Mouse (Mus musculus) myocyte (in vitro differentiated cells): ENCODE measurements at regions not wholly inside any gene's neighbourhood (a gene's known extent, or its start where the extent isn't known, plus 50 kb on each side); places are given as distances from the start of the nearest gene placed in this dataset.

Source experiments
- H3K27me3 ChIP-seq: one replicate; pipeline ENCODE4 v1.6.1; 2011; ENCODE audit not compliant: control insufficient read depth, insufficient read depth, insufficient read length
- H3K36me3 ChIP-seq: one replicate; pipeline ENCODE4 v1.6.1; 2011; ENCODE audit not compliant: control insufficient read depth, insufficient read depth
- H3K4me2 ChIP-seq: one replicate; pipeline ENCODE4 v1.6.1; 2011; ENCODE audit warnings: low read depth, control low read depth
- H3K4me3 ChIP-seq: one replicate; pipeline ENCODE4 v1.5.1; 2011; ENCODE audit warnings: mild to moderate bottlenecking, control low read depth, moderate library complexity
- H3K79me2 ChIP-seq: one replicate; pipeline ENCODE4 v1.6.1; 2011; ENCODE audit not compliant: control insufficient read depth, insufficient read depth
- H3ac ChIP-seq: one replicate; pipeline ENCODE4 v1.6.1; 2011; ENCODE audit not compliant: control insufficient read depth, insufficient read length
- CEBPB ChIP-seq: IDR thresholded peaks from 2 replicates; pipeline ENCODE4 v1.6.1; 2011; ENCODE audit warnings: mild to moderate bottlenecking, moderate library complexity; ENCODE audit not compliant: poor library complexity, insufficient read depth, severe bottlenecking
- E2F4 ChIP-seq: IDR thresholded peaks from one replicate; pipeline ENCODE4 v1.6.1; 2011; ENCODE audit warnings: mild to moderate bottlenecking, control low read depth, moderate library complexity; ENCODE audit not compliant: insufficient read depth
- MAX ChIP-seq: IDR thresholded peaks from one replicate; pipeline ENCODE4 v1.6.1; 2011; ENCODE audit warnings: low read depth, mild to moderate bottlenecking, control low read depth
- MYOD1 ChIP-seq, 3 experiments: IDR thresholded peaks; one replicate each; pipeline ENCODE4 v1.6.1; 2011; ENCODE audit warnings: control low read depth in 2 of 3, low read depth in 2 of 3, mild to moderate bottlenecking in 2 of 3, moderate library complexity in 1 of 3; ENCODE audit not compliant: insufficient read length in 2 of 3, control insufficient read depth in 1 of 3
- MYOG ChIP-seq, 3 experiments: IDR thresholded peaks; one replicate each; pipeline ENCODE4 v1.6.1; 2011; ENCODE audit warnings: control low read depth in 2 of 3, low read depth in 2 of 3, mild to moderate bottlenecking in 2 of 3; ENCODE audit not compliant: insufficient read length in 2 of 3, control insufficient read depth in 1 of 3, insufficient read depth in 1 of 3
- POLR2A ChIP-seq: IDR thresholded peaks from one replicate; pipeline ENCODE4 v1.6.1; 2011; ENCODE audit warnings: low read depth, mild to moderate bottlenecking, control low read depth, moderate library complexity; ENCODE audit not compliant: insufficient read length
- POLR2AphosphoS2 ChIP-seq: IDR thresholded peaks from one replicate; pipeline ENCODE4 v1.6.1; 2011; ENCODE audit warnings: low read depth, control low read depth; ENCODE audit not compliant: insufficient read length
- REST ChIP-seq: IDR thresholded peaks from one replicate; pipeline ENCODE4 v1.6.1; 2011; ENCODE audit warnings: mild to moderate bottlenecking, control low read depth, moderate library complexity; ENCODE audit not compliant: insufficient read depth, insufficient read length
- SRF ChIP-seq: IDR thresholded peaks from one replicate; pipeline ENCODE4 v1.6.1; 2011; ENCODE audit warnings: low read depth; ENCODE audit not compliant: control insufficient read depth, insufficient read length
- TCF12 ChIP-seq: IDR thresholded peaks from one replicate; pipeline ENCODE4 v1.6.1; 2011; ENCODE audit warnings: mild to moderate bottlenecking, control low read depth; ENCODE audit not compliant: poor library complexity, insufficient read depth, severe bottlenecking
- TCF3 ChIP-seq: IDR thresholded peaks from one replicate; pipeline ENCODE4 v1.6.1; 2011; ENCODE audit warnings: low read depth, control low read depth; ENCODE audit not compliant: insufficient read length
- USF1 ChIP-seq: IDR thresholded peaks from one replicate; pipeline ENCODE4 v1.6.1; 2011; ENCODE audit warnings: low read depth, mild to moderate bottlenecking, control low read depth, moderate library complexity

DNA sequence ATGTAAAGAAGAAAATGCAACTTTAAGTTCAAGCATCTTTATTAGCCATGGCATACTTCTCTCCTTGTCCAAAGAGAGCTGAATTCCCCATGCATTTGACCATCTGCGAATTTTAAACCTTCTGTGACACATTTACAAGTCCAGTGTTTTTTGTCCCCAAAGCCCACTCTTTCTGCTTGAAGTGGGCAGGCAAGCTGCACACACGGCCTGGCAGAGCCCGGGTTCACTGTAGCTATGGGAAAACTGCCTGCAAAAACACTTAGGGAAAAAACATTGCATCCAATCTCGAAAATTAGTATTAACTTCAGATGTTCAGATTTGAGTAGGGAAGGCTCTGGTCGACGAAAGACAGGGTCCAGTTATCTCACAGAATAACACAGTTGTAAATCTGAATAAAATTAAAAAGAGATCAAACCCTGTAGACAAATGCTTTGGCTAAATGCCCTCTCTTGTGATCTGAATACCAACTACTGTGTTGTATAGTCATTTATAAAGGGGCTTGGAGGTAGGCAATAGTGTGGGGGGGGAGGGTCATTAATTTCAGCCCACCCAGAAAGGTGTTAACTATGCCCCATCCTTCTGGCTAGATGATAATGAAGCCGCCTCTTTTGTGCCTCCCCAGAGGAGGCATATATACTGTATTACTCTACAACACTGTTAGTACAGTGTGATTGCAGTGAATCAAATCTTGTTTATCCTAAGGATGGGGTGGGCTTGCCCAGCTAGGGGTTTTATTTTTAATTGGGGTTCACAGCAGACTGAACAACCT lies 793.7 kb downstream of the Nr2f2 start:
- TF ChIP-seq SRF (no peak), POLR2AphosphoS2 (no peak), REST (no peak), TCF12 (no peak), CEBPB (no peak), USF1 (no peak), MAX (no peak), MYOG (IDR thresholded peaks at IDR 0.05; ENCODE audit: control insufficient read depth in 1 of 3, insufficient read depth in 1 of 3, insufficient read length in 2 of 3, low read depth in 2 of 3) (no peak), POLR2A (no peak), E2F4 (no peak), MYOD1 (IDR thresholded peaks at IDR 0.05; ENCODE audit: control insufficient read depth in 1 of 3, insufficient read length in 2 of 3, low read depth in 2 of 3) (no peak), TCF3 (no peak)
- Histone ChIP-seq H3K36me3 (no peaks in the 10 kb centered on the region), H3K4me3 (no peak overlapping the region), H3K79me2 (no peaks in the 10 kb centered on the region), H3K27me3 (no peaks in the 10 kb centered on the region), H3K4me2 (no peak overlapping the region), H3ac (no peak overlapping the region)

DNA sequence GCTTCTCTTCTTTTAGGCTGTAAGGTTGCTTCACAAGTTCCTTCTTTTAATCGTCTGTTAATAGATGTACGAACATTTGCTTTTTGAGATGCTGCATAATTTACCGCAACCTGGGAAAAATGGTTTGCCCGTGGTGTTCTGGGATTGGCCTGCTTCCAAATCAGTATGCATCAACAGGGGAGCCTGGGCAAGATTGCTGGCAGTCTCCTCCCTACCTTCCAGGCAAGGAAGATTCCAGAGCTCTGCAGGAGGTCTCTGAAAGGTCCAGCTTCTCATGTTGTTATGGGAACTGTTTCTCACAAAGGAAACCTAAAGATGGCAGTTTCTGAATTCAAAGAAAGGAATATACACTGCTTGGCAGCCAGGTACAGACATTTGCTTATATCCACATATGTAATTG lies 799.6 kb downstream of the Nr2f2 start:
- no peak overlapping the region for H3ac ChIP-seq
- H3K4me2 ChIP-seq = no peak overlapping the region
- no peaks in the 10 kb centered on the region for H3K36me3 ChIP-seq
- no peaks in the 10 kb centered on the region for H3K27me3 ChIP-seq
- no peak for TF ChIP-seq TCF12
- TF ChIP-seq SRF = no peak
- no peak for TF ChIP-seq USF1
- no peaks in the 10 kb centered on the region for H3K79me2 ChIP-seq
- no peak overlapping the region for H3K4me3 ChIP-seq

DNA sequence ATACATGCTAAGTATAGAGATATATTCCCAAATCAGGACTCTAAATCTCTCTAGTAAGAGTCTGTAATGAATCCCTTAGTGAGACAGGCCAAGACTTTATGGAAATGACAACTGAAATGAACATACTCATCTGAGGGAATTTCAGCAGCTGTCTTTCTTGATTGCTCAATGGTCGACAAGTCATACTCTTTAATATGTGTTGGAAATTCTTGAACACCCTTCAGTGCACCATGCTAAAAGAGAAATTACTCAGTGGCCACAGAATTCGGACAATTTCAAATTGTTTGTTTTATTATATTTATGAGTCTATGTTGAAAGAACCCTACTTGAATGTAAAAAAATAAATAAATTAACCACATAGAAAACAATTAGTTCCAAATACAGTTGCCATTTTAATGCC lies 802.1 kb downstream of the Nr2f2 start:
- no peaks in the 10 kb centered on the region for H3K27me3 ChIP-seq
- no peaks in the 10 kb centered on the region for H3K36me3 ChIP-seq
- no peaks in the 10 kb centered on the region for H3K79me2 ChIP-seq
- H3ac ChIP-seq = no peak overlapping the region
- no peak overlapping the region for H3K4me2 ChIP-seq
- TF ChIP-seq POLR2AphosphoS2 (no peak), SRF (no peak), MYOG (IDR thresholded peaks at IDR 0.05; ENCODE audit: control insufficient read depth in 1 of 3, insufficient read depth in 1 of 3, insufficient read length in 2 of 3, low read depth in 2 of 3) (no peak), TCF12 (no peak), REST (no peak), USF1 (no peak), CEBPB (peak; percentile 89), E2F4 (no peak)
- no peak overlapping the region for H3K4me3 ChIP-seq

DNA sequence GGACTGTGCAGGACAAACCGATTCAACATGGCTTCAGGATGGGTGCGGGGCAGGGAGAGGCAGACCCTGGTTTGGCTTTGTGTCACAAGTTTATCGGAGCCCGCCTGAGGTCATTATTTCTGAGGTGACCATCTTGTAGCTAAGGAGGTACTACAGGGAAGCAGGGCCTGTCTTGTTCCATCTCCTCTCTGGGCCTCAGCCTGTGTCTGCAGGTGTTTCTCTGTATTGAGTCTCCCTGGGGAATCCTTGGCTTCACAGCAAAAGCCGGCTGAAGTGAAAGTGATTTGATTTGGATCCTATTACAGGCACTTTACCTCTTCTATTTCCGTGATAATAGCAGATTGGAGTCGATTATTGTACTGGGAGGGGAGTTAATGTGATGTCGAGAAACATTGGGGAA lies 805.7 kb upstream of the Arrdc4 start:
- Histone ChIP-seq H3ac (no peak overlapping the region), H3K36me3 (no peaks in the 10 kb centered on the region), H3K27me3 (no peaks in the 10 kb centered on the region), H3K4me3 (no peak overlapping the region), H3K4me2 (peak overlapping the region; percentile 67), H3K79me2 (no peaks in the 10 kb centered on the region)
- TF ChIP-seq TCF12 (no peak), MYOG (IDR thresholded peaks at IDR 0.05; ENCODE audit: control insufficient read depth in 1 of 3, insufficient read depth in 1 of 3, insufficient read length in 2 of 3, low read depth in 2 of 3) (no peak), MAX (no peak), POLR2A (no peak), USF1 (no peak), REST (no peak), E2F4 (no peak), POLR2AphosphoS2 (no peak), MYOD1 (IDR thresholded peaks at IDR 0.05; ENCODE audit: control insufficient read depth in 1 of 3, insufficient read length in 2 of 3, low read depth in 2 of 3) (no peak), CEBPB (no peak), SRF (no peak), TCF3 (no peak)

DNA sequence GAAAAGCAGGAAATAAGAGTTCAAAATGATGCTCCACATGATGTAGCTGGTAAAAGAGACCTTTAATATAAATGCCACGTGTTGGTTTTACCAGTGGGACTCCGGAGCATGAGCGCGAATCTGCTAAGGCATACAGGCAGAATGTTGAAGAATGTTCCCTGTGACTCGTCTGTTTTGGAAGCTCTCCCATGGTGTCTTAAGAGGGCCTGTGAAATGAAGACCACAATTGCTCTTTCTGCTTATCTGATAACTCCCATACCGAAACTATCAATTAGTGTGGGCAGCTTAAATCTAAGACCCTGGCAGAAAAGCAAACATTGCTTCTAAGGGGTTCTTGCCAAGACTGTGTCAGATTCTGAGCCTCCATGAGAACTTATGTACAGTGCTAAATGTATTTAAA lies 804.9 kb upstream of the Arrdc4 start:
- TF ChIP-seq TCF12 (no peak), MYOD1 (IDR thresholded peaks at IDR 0.05; ENCODE audit: control insufficient read depth in 1 of 3, insufficient read length in 2 of 3, low read depth in 2 of 3) (no peak), USF1 (no peak), SRF (no peak), POLR2AphosphoS2 (no peak), TCF3 (no peak), E2F4 (no peak), POLR2A (no peak), CEBPB (no peak), MYOG (IDR thresholded peaks at IDR 0.05; ENCODE audit: control insufficient read depth in 1 of 3, insufficient read depth in 1 of 3, insufficient read length in 2 of 3, low read depth in 2 of 3) (no peak), MAX (no peak), REST (no peak)
- Histone ChIP-seq H3K4me2 (no peak overlapping the region), H3K4me3 (no peak overlapping the region), H3K36me3 (no peaks in the 10 kb centered on the region), H3K27me3 (no peaks in the 10 kb centered on the region), H3K79me2 (no peaks in the 10 kb centered on the region), H3ac (no peak overlapping the region)
